Mouse (Mus musculus) liver, embryonic 14.5 days (tissue): ENCODE results near the gene Prdx5. TPM values are rescaled to one million over a fixed set of nuclear protein-coding genes. Genes with fewer than 3 reads are reported as not detected.
A peak's percentile ranks its signal among the peaks of the same experiment; 100 is the strongest.

Source experiments
- ATAC-seq: fragments of 200-750 bp; cut with Nextera tagmentation; 2 replicates; pipeline ENCODE4 v1.8.0; 2017; ENCODE audit warnings: moderate number of reproducible peaks, mild to moderate bottlenecking, moderate library complexity; ENCODE audit not compliant: insufficient read depth
- DNase-seq, 3 experiments: peaks; one replicate each; pipeline ENCODE4 v3.0.0-alpha.2; 2012 to 2013; ENCODE audit warnings: low read depth in 3 of 3, low spot score in 3 of 3
- H3K27ac ChIP-seq: fragments of 300-500 bp; sonication (generic); 2 replicates; pipeline ENCODE4 v1.5.1; 2014; ENCODE audit warnings: moderate library complexity, mild to moderate bottlenecking, control low read depth, inconsistent platforms
- H3K27me3 ChIP-seq: fragments of 300-500 bp; sonication (generic); 2 replicates; pipeline ENCODE4 v1.6.1; 2014; ENCODE audit warnings: mild to moderate bottlenecking, low read length, moderate library complexity; ENCODE audit not compliant: control insufficient read depth, insufficient read depth
- H3K36me3 ChIP-seq: fragments of 300-500 bp; sonication (generic); replicated peaks from 2 replicates; pipeline ENCODE4 v1.6.1; 2014; ENCODE audit warnings: low read depth; ENCODE audit not compliant: control insufficient read depth, insufficient read depth
- H3K4me1 ChIP-seq, 2 experiments: fragments of 200-500 bp in 1 of 2; fragments of 300-500 bp in 1 of 2; sonication (generic) in 1 of 2; replicated peaks; 2 replicates each; pipeline ENCODE4 v1.6.1; 2012 to 2014; ENCODE audit warnings: antibody characterized with exemption in 1 of 2, inconsistent platforms in 1 of 2, low read length in 1 of 2; ENCODE audit not compliant: control insufficient read depth in 2 of 2, insufficient read depth in 2 of 2
- H3K4me2 ChIP-seq: fragments of 300-500 bp; sonication (generic); 2 replicates; pipeline ENCODE4 v1.6.1; 2014; ENCODE audit warnings: low read depth, mild to moderate bottlenecking, control low read depth, moderate library complexity
- H3K4me3 ChIP-seq, 2 experiments: fragments of 200-500 bp in 1 of 2; fragments of 300-500 bp in 1 of 2; sonication (generic) in 1 of 2; 2 replicates each; pipeline ENCODE4 v1.5.1; 2012 to 2014; ENCODE audit warnings: low read depth in 2 of 2, low read length in 2 of 2, mild to moderate bottlenecking in 2 of 2, control low read depth in 1 of 2, inconsistent platforms in 1 of 2, moderate library complexity in 1 of 2; ENCODE audit not compliant: insufficient read depth in 1 of 2
- H3K9ac ChIP-seq: fragments of 300-500 bp; sonication (generic); replicated peaks from 2 replicates; pipeline ENCODE4 v1.6.1; 2014; ENCODE audit warnings: mild to moderate bottlenecking, control low read depth, moderate library complexity
- H3K9me3 ChIP-seq: fragments of 300-500 bp; sonication (generic); 2 replicates; pipeline ENCODE4 v1.6.1; 2016; ENCODE audit warnings: low read length, mixed read lengths; ENCODE audit not compliant: control insufficient read depth
- CTCF ChIP-seq: IDR thresholded peaks from 2 replicates; pipeline ENCODE4 v1.5.1; 2016; ENCODE audit warnings: antibody characterized with exemption, low read depth, control low read depth
- EP300 ChIP-seq: IDR thresholded peaks from 2 replicates; pipeline ENCODE4 v1.6.1; 2016; ENCODE audit warnings: antibody characterized with exemption, low read depth
- WGBS: fragments of 180-500 bp; shearing (Covaris S2); extraction: QIAGEN DNeasy Blood & Tissue Kit; methylation state at CpG from one replicate; pipeline ENCODE4 v1.1.7; 2014; ENCODE audit not compliant: insufficient replicate concordance; 5-methylcytosine and 5-hydroxymethylcytosine counted together
- polyA plus RNA-seq, 2 experiments: library from polyadenylated mRNA; depleted of rRNA in 1 of 2; stranded (reverse) in 1 of 2; unstranded in 1 of 2; fragments of >200 nt; fragmentation: Nextera tagmentation in 1 of 2; extraction: Ambion mirVana in 1 of 2; gene quantifications; 2 replicates each; pipeline versions ENCODE4 v1.2.1 to v1.2.3; 2012 to 2014

Gene Prdx5
- polyA plus RNA-seq (2012; rRNA removed) (41.8 and 54.9 TPM in 2 replicates), polyA plus RNA-seq (2014; fragmentation: Nextera tagmentation; extraction: Ambion mirVana) (78.7 and 87.2 TPM in 2 replicates)

GRCm38 (mm10) chr19:6909507-6910289 is at the start of gene Prdx5, which contains the start of gene Trmt112:
Gene Prdx5 (minus strand): TSS chr19:6910106.
Gene Trmt112 (plus strand): TSS chr19:6909698.
- peak; percentile 27; the same call in 1 of the 2 replicates for TF ChIP-seq CTCF
- TF ChIP-seq EP300: no peak
- Histone ChIP-seq H3K27ac (peak within 1 kb of the TSS; percentile 95), H3K4me2 (peak within 1 kb of the TSS; percentile 94), H3K4me1 (peaks cover 2 to 7% of the 10 kb centered on the region in 2 experiments; a peak in 2 of 4 replicates), H3K4me3 (peak within 1 kb of the TSS; percentile 82), H3K27me3 (no peaks in the 10 kb centered on the region), H3K9me3 (no peaks in the 10 kb centered on the region), H3K9ac (peak within 1 kb of the TSS; percentile 85), H3K36me3 (peaks cover 20% of the 10 kb centered on the region)
- DNase-seq (peak; percentile 75 to 84 (median 77)), ATAC-seq (peak; percentile 87)
- WGBS: under 1% methylated on average over 65 of the region's 65 CpGs

GRCm38 (mm10) chr19:6956461-6956860 is 46.6 kb upstream of the Prdx5 start:
- ATAC-seq (no peak), DNase-seq (no peak)
- 67% methylated on average over 10 of the region's 10 CpGs for WGBS
- H3K27me3 ChIP-seq: no peaks in the 10 kb centered on the region
- H3K36me3 ChIP-seq: no peaks in the 10 kb centered on the region
- H3K9ac ChIP-seq: no peak overlapping the region
- no peak overlapping the region for H3K4me2 ChIP-seq
- no peak overlapping the region for H3K27ac ChIP-seq
- no peaks in the 10 kb centered on the region for H3K9me3 ChIP-seq
- H3K4me3 ChIP-seq: no peak overlapping the region
- H3K4me1 ChIP-seq: peaks cover 8 to 9% of the 10 kb centered on the region in 2 experiments
- TF ChIP-seq EP300: no peak
- no peak for TF ChIP-seq CTCF

- H3K4me3 ChIP-seq: no peak overlapping the region
- DNase-seq (no peak), ATAC-seq (no peak)
- H3K9me3 ChIP-seq: no peaks in the 10 kb centered on the region
- peaks cover 9 to 13% of the 10 kb centered on the region in 2 experiments for H3K4me1 ChIP-seq
- H3K4me2 ChIP-seq: no peak overlapping the region
- H3K27me3 ChIP-seq: no peaks in the 10 kb centered on the region
- H3K27ac ChIP-seq: no peak overlapping the region
- no peaks in the 10 kb centered on the region for H3K36me3 ChIP-seq
- no peak for TF ChIP-seq EP300
- TF ChIP-seq CTCF: no peak
- no peak overlapping the region for H3K9ac ChIP-seq
- 81% methylated on average over 7 of the region's 7 CpGs for whole genome bisulfite sequencing
These were observed 45.5 kb upstream of the Prdx5 start for GRCm38 (mm10) chr19:6955424-6955823.

- H3K9me3 ChIP-seq: no peaks in the 10 kb centered on the region
- no peaks in the 10 kb centered on the region for H3K36me3 ChIP-seq
- no peak overlapping the region for H3K4me2 ChIP-seq
- no peak overlapping the region for H3K27ac ChIP-seq
- WGBS: 59% methylated on average over 9 of the region's 9 CpGs
- ATAC-seq (no peak), DNase-seq (no peak)
- TF ChIP-seq CTCF (peak; percentile 79), EP300 (no peak)
- no peak overlapping the region for H3K4me3 ChIP-seq
- no peaks in the 10 kb centered on the region for H3K27me3 ChIP-seq
- H3K9ac ChIP-seq: no peak overlapping the region
- H3K4me1 ChIP-seq: peaks cover 13 to 19% of the 10 kb centered on the region in 2 experiments
These were observed 44.1 kb upstream of the Prdx5 start for GRCm38 (mm10) chr19:6954046-6954445.

GRCm38 (mm10) chr19:6952712-6953037 is 42.8 kb upstream of the Prdx5 start:
- H3K36me3 ChIP-seq: no peaks in the 10 kb centered on the region
- WGBS: 0% methylated on average over 3 of the region's 3 CpGs
- peaks cover 13 to 19% of the 10 kb centered on the region in 2 experiments for H3K4me1 ChIP-seq
- DNase-seq (no peak), ATAC-seq (no peak; the same call in 1 of the 2 replicates)
- H3K4me3 ChIP-seq: peak overlapping the region; percentile 70 to 87
- H3K27ac ChIP-seq: peak overlapping the region; percentile 86; the same call in 1 of the 2 replicates
- TF ChIP-seq EP300: no peak
- peak overlapping the region; percentile 96 for H3K4me2 ChIP-seq
- H3K27me3 ChIP-seq: no peaks in the 10 kb centered on the region
- no peaks in the 10 kb centered on the region for H3K9me3 ChIP-seq
- peak overlapping the region; percentile 78 for H3K9ac ChIP-seq
